Mouse (Mus musculus) layer of hippocampus, adult 2 months (tissue): ENCODE results near the gene Pth1r. TPM values are rescaled to one million over a fixed set of nuclear protein-coding genes. Genes with fewer than 3 reads are reported as not detected.
"Not testable (repeated sequence)": the region's sequence is repeated elsewhere in the genome, so short reads cannot be mapped to it uniquely, and the experiment has no call there.

ENCODE experiments used
- DNase-seq, 2 experiments: peaks; one replicate each; pipeline ENCODE4 v3.0.0; 2022; ENCODE audit warnings: low spot score in 2 of 2
- H3K27ac ChIP-seq: fragments of 200-600 bp; 2 replicates; pipeline ENCODE4 v1.8.1; 2022
- H3K4me3 ChIP-seq: fragments of 200-600 bp; 2 replicates; pipeline ENCODE4 v1.8.1; 2022; ENCODE audit warnings: mild to moderate bottlenecking
- CTCF ChIP-seq: fragments of 200-600 bp; conservative IDR thresholded peaks from 2 replicates; pipeline ENCODE4 v1.8.1; 2022; ENCODE audit warnings: antibody characterized with exemption, mild to moderate bottlenecking, moderate library complexity
- total RNA-seq, 2 experiments: library from RNA; stranded (reverse); gene quantifications; 2 replicates each; pipeline ENCODE4 v1.2.3; 2021

Gene Pth1r
- total RNA-seq, 2 experiments from 2014 or later, result 4.4 to 5.0 TPM

DNA sequence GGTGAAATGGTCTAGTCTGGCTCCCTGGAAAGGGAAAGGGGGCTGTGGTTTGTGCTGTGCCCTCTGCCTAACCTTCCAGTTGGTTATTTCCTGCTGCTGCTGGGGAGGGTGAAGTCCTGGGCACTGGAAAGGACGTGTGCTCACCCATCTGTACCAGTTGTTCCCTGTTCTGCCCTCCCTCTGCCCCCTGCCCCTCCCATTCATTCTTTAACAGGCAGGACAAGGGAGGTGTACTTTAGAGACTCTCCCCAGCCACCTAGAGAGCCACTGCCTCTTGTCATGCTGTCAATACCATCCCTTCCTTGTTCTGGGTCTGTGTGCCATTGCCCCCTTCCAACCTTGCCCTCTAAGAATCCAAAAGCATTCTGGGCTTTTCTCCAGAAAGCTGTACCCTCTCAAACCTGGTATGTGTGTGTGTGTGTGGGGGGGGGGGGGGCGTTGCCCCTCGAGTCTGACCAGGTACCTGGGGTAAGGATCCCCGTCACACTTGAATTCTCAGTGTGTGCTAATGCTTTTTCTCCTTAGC, 63.3 kb downstream of the Pth1r start:
- H3K27ac ChIP-seq, result peak overlapping the region; percentile 78
- no peak overlapping the region for H3K4me3 ChIP-seq
- DNase-seq, result no peak
- no peak for TF ChIP-seq CTCF

DNA sequence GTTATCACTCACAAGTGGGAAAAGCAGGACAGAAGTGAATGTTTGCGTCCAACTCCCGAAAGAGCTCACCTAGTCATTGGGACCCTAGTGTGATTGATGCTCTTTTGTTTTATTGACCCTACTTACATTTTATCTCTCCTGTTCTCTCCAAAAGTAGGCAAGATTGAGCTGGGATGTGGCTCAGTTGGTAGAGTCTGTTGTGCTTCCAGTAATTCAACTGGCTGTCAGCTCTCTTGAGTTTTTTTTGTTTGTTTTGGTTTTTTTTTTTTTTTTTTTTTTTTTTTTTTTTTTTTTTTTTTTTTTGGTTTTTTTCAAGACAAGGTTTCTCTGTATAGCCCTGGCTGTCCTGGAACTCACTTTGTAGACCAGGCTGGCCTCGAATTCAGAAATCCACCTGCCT, 64.2 kb downstream of the Pth1r start:
- H3K27ac ChIP-seq, result peak overlapping the region; percentile 86
- DNase-seq, H3K4me3 ChIP-seq: not testable (repeated sequence)

DNA sequence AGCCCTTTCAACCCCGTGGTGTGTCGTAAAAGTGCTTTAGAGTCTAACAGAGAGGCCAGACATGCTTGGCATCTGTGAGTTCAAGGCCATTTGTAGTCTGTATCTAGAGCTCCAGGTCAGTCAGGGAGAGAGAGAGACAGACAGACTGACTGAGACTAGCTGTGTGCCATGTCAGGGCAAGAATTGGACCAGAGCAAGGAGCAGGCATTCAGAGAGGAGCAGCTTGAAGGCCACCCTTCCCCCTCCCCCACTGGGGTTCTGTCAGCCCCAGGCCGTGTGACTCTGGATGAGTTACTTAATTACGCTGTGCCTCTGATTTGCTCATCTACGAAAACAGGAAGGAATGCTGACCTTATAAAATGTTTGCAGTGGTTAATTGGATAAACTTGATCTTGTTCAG, 64.7 kb downstream of the Pth1r start:
- no peak for TF ChIP-seq CTCF
- Histone ChIP-seq H3K27ac (peak overlapping the region; percentile 86), H3K4me3 (no peak overlapping the region)
- DNase-seq, result no peak

DNA sequence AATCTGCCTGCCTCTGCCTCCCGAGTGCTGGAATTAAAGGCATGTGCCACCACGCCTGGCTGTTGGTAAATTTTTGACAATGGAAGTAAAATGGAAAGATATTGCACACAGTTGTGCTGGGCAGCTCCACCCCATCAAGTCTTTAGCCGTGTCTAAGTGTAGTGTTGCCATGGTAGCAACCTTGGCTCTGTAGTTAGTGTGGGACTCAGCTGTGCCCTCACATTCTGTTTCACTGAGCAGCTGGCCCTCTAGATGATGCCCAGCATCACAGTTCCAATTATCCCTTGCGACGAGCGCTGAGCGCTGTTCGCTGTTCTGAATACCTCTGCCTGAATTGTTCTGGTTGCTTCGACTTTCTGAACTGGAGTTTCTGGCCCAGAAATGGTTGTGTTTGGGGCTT, 65.1 kb downstream of the Pth1r start:
- Histone ChIP-seq H3K27ac (peak overlapping the region; percentile 86), H3K4me3 (no peak overlapping the region)
- no peak for TF ChIP-seq CTCF
- DNase-seq, result no peak

DNA sequence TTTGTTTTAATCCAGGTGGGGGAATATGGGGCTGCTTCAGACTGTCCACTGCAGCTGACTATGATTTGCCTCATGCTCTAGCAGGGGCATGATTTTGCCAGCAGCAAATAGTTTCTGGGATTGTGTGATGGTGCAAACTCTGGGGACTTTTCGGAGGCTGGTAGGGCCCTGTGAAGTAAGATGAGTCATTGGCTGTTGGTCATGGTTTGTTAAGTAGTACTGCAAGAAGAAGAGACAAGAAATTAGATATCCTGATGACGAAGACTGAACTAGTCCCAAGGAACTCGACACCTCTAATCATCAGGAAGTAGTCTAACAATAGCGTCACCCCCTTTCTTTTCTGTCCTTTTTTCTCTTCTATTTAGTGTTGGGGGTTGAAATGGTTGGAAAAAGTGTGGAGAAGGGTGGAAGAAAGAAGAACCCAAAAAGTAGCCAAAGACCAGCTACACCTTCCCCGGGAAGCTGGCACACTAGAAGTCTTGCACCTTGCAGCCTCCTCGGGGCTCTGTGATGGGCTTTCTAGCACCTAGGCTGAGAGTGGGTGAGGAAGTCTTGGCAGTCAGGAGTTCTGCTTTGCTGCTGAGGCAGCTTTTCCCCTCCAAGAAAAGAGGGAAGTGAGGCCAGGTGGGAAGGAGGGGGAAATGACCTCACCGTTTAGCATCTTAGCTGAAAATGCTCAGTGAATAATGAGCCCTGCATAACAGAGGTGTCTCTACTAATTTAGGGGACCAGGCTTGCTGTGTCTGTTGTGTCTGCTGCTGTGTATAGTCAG, 66.0 kb downstream of the Pth1r start:
- DNase-seq, result no peak
- Histone ChIP-seq H3K4me3 (no peak overlapping the region), H3K27ac (peak overlapping the region; percentile 86)
- TF ChIP-seq CTCF, result no peak

DNA sequence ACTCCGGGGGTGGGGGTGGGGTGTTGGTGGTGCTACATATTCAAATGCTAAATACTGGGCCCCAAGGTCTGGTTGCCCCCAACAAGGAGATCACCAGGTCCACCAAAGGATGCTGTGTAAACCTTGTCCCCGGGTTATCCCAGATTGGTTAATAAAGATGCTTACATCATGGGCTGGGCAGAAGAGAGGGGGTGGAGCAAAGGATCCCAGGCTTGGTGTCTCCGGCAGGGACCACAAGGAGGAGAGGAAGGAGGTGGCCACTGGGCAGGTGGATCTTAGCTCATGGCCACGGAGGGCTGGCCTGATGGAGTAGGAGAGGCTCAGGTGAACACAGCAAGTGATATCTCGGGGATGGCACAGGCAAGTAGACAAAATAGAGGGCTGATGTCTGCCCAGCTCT, 68.1 kb downstream of the Pth1r start:
- peak overlapping the region; percentile 64; the same call in 1 of the 2 replicates for H3K27ac ChIP-seq

DNA sequence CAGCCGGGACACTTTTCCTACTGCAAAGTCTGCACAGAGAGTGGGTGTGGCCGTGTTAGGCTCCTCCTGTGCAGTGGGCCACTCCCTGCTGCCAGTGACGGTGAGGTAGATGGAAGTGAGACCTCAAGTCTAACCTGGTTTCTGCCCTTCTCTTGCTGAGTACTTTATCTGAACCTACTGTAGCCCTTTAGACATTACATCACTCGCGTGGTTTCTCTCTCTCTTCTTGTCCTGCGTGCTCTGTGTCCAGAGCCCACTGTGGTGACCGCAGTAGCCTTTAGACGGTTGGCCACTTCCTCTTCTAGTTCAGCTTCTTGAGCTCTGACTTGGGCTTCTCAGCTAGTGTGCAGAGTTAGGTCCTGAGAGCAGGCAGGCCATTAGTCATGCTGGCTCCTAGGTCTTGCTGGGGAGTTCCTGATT, 70.4 kb downstream of the Pth1r start:
- no peak for TF ChIP-seq CTCF
- peak overlapping the region; percentile 37; the same call in 1 of the 2 replicates for H3K27ac ChIP-seq
- no peak for DNase-seq

More for the DNA sequence above, 68.1 kb downstream of the Pth1r start:
- TF ChIP-seq CTCF, result no peak
- no peak for DNase-seq
- no peak overlapping the region for H3K4me3 ChIP-seq

DNA sequence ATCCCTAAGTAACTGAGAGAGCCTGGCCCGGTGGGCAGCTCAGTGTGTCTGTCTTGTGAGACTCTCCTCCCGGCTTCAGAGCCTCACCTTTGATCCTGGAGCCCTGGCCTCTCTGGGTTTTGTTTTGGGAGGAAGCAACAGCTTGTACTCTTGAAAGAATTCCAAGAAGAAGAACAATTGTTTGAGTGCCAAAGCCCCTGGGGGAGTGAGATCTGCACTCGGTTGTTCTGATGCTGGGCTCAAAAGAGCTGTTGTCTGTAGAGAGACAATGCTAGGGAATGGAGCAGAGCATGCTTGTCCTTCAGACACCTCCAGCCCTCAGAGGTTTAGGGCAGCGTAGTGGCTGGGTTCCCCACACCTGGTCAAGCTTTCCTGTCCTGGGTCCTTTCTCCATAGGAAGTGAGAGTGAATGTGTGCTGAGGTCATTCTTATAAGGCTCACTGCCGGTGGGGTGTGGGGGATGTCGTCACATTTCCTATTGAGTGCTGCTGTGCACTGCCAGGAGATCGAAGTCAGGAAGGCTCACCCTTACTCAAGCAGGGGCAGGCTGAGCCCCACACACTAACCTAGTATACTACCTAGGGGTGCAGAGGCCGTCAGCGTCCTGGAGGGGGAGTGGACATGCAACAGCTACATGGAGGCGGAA, 73.7 kb downstream of the Pth1r start:
- no peak for DNase-seq
- TF ChIP-seq CTCF, result 0 out of 2 replicates have a peak, but pooled peaks have one; percentile 9
- peak overlapping the region; percentile 91 for H3K27ac ChIP-seq
- H3K4me3 ChIP-seq, result no peak overlapping the region

More for the DNA sequence above, 70.4 kb downstream of the Pth1r start:
- H3K4me3 ChIP-seq, result no peak overlapping the region

DNA sequence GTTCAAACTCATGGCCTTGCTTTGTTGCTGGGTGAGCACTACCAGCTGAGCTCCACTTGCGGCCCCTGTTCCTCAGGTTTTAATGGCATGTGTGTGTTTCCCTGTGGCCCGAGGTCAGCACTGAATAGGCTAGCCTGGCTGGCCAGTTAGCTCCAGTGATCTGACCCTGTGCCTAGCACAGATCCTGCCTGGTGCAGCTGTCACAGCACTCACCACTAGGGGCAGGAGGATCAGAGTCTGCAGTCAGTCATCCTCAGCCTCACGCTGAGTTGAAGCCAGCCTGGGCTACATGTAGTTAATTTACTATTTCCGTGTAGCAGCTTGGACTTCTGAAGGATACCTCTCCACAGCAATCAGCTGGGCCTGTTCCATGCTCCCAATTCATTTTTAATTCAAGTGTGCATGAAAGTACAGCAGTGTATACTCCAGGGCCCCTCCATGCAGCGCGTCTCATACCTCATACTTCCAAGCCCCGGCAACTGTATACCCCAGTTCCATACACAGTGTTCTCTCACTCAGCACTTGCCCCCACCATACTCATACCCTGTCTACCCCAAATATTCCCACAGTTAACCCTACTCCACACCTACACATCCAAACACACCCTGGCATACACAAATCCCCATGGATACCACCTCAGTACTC, 74.4 kb downstream of the Pth1r start:
- no peak for DNase-seq
- H3K4me3 ChIP-seq, result no peak overlapping the region
- H3K27ac ChIP-seq, result peak overlapping the region; percentile 91
- TF ChIP-seq CTCF, result peak; percentile 83

Other genes with a start within 250 kb of the Pth1r start
- gene Setd2, start 214.5 kb downstream of the Pth1r start, total RNA-seq, result 10 to 100 TPM; 50.9 to 64.9 TPM
- 1 to 10 TPM; 1.9 to 3.4 TPM for gene Nradd, start 122.7 kb downstream of the Pth1r start, total RNA-seq
- gene Nbeal2, start 93.0 kb downstream of the Pth1r start, total RNA-seq, result 10 to 100 TPM; 17.7 to 18.0 TPM
- 10 to 100 TPM; 50.2 to 66.0 TPM for gene Ccdc12, start 90.6 kb downstream of the Pth1r start, total RNA-seq
- gene Myl3, start 5.3 kb downstream of the Pth1r start, total RNA-seq, result not detected
- not detected for gene Prss42, start 51.0 kb upstream of the Pth1r start, total RNA-seq
- gene Prss44, start 66.8 kb upstream of the Pth1r start, total RNA-seq, result not detected
- gene Prss43, start 79.5 kb upstream of the Pth1r start, total RNA-seq, result under 1 TPM; 0.15 to 0.25 TPM
- gene Prss45, start 87.4 kb upstream of the Pth1r start, total RNA-seq, result under 1 TPM in 1 of 2 experiments, not detected in 1; 0.51 TPM
- gene Prss46, start 97.4 kb upstream of the Pth1r start, total RNA-seq, result not detected
- under 1 TPM; 0.32 to 0.51 TPM for gene Prss50, start 110.8 kb upstream of the Pth1r start, total RNA-seq
- gene Als2cl, start 132.7 kb upstream of the Pth1r start, total RNA-seq, result 10 to 100 TPM in 1 of 2 experiments, 1 to 10 TPM in 1; 9.1 to 14.6 TPM
- gene Tmie, start 133.0 kb upstream of the Pth1r start, total RNA-seq, result 1 to 10 TPM; 1.9 to 2.0 TPM
- not detected for gene Fam240a, start 169.7 kb upstream of the Pth1r start, total RNA-seq
- under 1 TPM; 0.49 TPM for gene Tdgf1, start 199.0 kb upstream of the Pth1r start, total RNA-seq
- gene Lrrc2, start 204.4 kb upstream of the Pth1r start, total RNA-seq, result 1 to 10 TPM; 1.5 to 3.5 TPM
- gene Rtp3, start 243.4 kb upstream of the Pth1r start, total RNA-seq, result under 1 TPM; 0.59 TPM